Mouse (Mus musculus) heart, postnatal 0 days (tissue): ENCODE data around the gene Olfr1331. TPM values are rescaled to one million over a fixed set of nuclear protein-coding genes. Genes with fewer than 3 reads are reported as not detected.
"Not testable (repeated sequence)": the region's sequence is repeated elsewhere in the genome, so short reads cannot be mapped to it uniquely, and the experiment has no call there.

ENCODE experiments used
- ATAC-seq: fragments of 200-750 bp; cut with Nextera tagmentation; 2 replicates; pipeline ENCODE4 v1.8.0; 2017; ENCODE audit warnings: low read depth, moderate number of reproducible peaks, moderate library complexity; ENCODE audit not compliant: insufficient read depth
- DNase-seq: peaks from one replicate; pipeline ENCODE4 v3.0.0-alpha.2; 2016; ENCODE audit warnings: low spot score
- H3K27ac ChIP-seq: fragments of 300-500 bp; sonication (generic); 2 replicates; pipeline ENCODE4 v1.5.1; 2014; ENCODE audit warnings: low read depth, mild to moderate bottlenecking
- H3K27me3 ChIP-seq: fragments of 300-500 bp; sonication (generic); 2 replicates; pipeline ENCODE4 v1.6.1; 2014; ENCODE audit warnings: low read length, mixed read lengths; ENCODE audit not compliant: control insufficient read depth, insufficient read depth
- H3K36me3 ChIP-seq: fragments of 300-500 bp; sonication (generic); replicated peaks from 2 replicates; pipeline ENCODE4 v1.6.1; 2014; ENCODE audit warnings: low read length, mixed read lengths; ENCODE audit not compliant: control insufficient read depth, insufficient read depth
- H3K4me1 ChIP-seq: fragments of 300-500 bp; sonication (generic); 2 replicates; pipeline ENCODE4 v1.6.1; 2014; ENCODE audit warnings: antibody characterized with exemption; ENCODE audit not compliant: control insufficient read depth, insufficient read depth
- H3K4me2 ChIP-seq: fragments of 300-500 bp; sonication (generic); 2 replicates; pipeline ENCODE4 v1.6.1; 2014; ENCODE audit warnings: low read depth, mild to moderate bottlenecking, low read length, moderate library complexity
- H3K4me3 ChIP-seq: fragments of 300-500 bp; sonication (generic); 2 replicates; pipeline ENCODE4 v1.5.1; 2014; ENCODE audit warnings: low read depth, low read length
- H3K9ac ChIP-seq: fragments of 300-500 bp; sonication (generic); replicated peaks from 2 replicates; pipeline ENCODE4 v1.6.1; 2014; ENCODE audit warnings: low read depth, low read length, mixed read lengths
- H3K9me3 ChIP-seq: fragments of 300-500 bp; sonication (generic); replicated peaks from 2 replicates; pipeline ENCODE4 v1.6.1; 2016; ENCODE audit warnings: low read length; ENCODE audit not compliant: control insufficient read depth
- CTCF ChIP-seq: IDR thresholded peaks from 2 replicates; pipeline ENCODE4 v1.5.1; 2016; ENCODE audit warnings: antibody characterized with exemption, control low read depth, low read depth
- EP300 ChIP-seq: IDR thresholded peaks from 2 replicates; pipeline ENCODE4 v1.6.1; 2016; ENCODE audit warnings: antibody characterized with exemption, low read depth
- WGBS: fragments of 180-500 bp; shearing (Covaris S2); extraction: QIAGEN DNeasy Blood & Tissue Kit; methylation state at CpG from one replicate; pipeline ENCODE4 v1.1.7; 2014; 5-methylcytosine and 5-hydroxymethylcytosine counted together
- polyA plus RNA-seq: library from polyadenylated mRNA; unstranded; fragments of >200 nt; fragmentation: Nextera tagmentation; extraction: Ambion mirVana; gene quantifications from 2 replicates; pipeline ENCODE4 v1.2.1, GENCODE M21; 2015
- total RNA-seq: library from RNA; depleted of rRNA; stranded (reverse); fragments of >200 nt; gene quantifications from 2 replicates; pipeline ENCODE4 v1.2.3, GENCODE M21; 2014; ENCODE audit warnings: low replicate concordance; rRNA removed

Gene Olfr1331
- total and polyA plus RNA-seq, 2 experiments from 2014 or later, result not detected

- Histone ChIP-seq H3K27me3 (no peaks in the 10 kb centered on the region), H3K9ac (no peak within 1 kb of the TSS), H3K4me3 (no peak within 1 kb of the TSS), H3K4me2 (no peak within 1 kb of the TSS), H3K36me3 (no peaks in the 10 kb centered on the region), H3K9me3 (no peaks in the 10 kb centered on the region), H3K27ac (no peak within 1 kb of the TSS), H3K4me1 (no peaks in the 10 kb centered on the region)
- WGBS, result 76% methylated on average over 1 of the region's 1 CpGs
- DNase-seq (no peak), ATAC-seq (no peak)
- TF ChIP-seq CTCF (no peak), EP300 (no peak)
Observed at GRCm38 (mm10) chr4:118888297-118888696, 23.8 kb downstream of the Olfr1331 start, which contains the start of gene Olfr1330. Olfr1330 (plus strand) TSS chr4:118888597.

GRCm38 (mm10) chr4:118901981-118902380, 37.5 kb downstream of the Olfr1331 start:
- no peak for DNase-seq
- Histone ChIP-seq H3K4me1 (no peaks in the 10 kb centered on the region), H3K27me3 (no peaks in the 10 kb centered on the region), H3K9me3 (no peaks in the 10 kb centered on the region), H3K27ac (no peak overlapping the region), H3K36me3 (no peaks in the 10 kb centered on the region), H3K4me2 (no peak overlapping the region), H3K9ac (no peak overlapping the region), H3K4me3 (no peak overlapping the region)
- no peak for ATAC-seq
- 48% methylated on average over 2 of the region's 2 CpGs for WGBS
- TF ChIP-seq EP300, result no peak
- TF ChIP-seq CTCF, result no peak

- DNase-seq, H3K9ac ChIP-seq: not testable (repeated sequence)
Observed at GRCm38 (mm10) chr4:118917365-118917764, 52.9 kb downstream of the Olfr1331 start, which contains the start of gene Olfr1329. Olfr1329 (minus strand) TSS chr4:118917465.

More at GRCm38 (mm10) chr4:118917365-118917764, 52.9 kb downstream of the Olfr1331 start, which contains the start of gene Olfr1329:
- not testable (repeated sequence) for H3K4me1 ChIP-seq, H3K9me3 ChIP-seq, H3K4me2 ChIP-seq, H3K4me3 ChIP-seq, H3K27ac ChIP-seq, H3K36me3 ChIP-seq, ATAC-seq, H3K27me3 ChIP-seq
- 49% methylated on average over 2 of the region's 2 CpGs for WGBS

Other genes starting within 250 kb of the Olfr1331 start
- 0.12 TPM in 1 of 2 replicates, not detected in the other for gene Cfap57, start 243.9 kb upstream of the Olfr1331 start, total RNA-seq
- gene Cfap57, start 243.9 kb upstream of the Olfr1331 start, polyA plus RNA-seq, result 0.07 and 0.11 TPM in 2 replicates
- gene Ebna1bp2, start 243.8 kb upstream of the Olfr1331 start, total RNA-seq, result 5.9 and 49.2 TPM in 2 replicates
- 64.4 and 68.9 TPM in 2 replicates for gene Ebna1bp2, start 243.8 kb upstream of the Olfr1331 start, polyA plus RNA-seq
- not detected in 2 replicates for gene Olfr62, start 205.7 kb upstream of the Olfr1331 start, total RNA-seq
- gene Olfr62, start 205.7 kb upstream of the Olfr1331 start, polyA plus RNA-seq, result not detected in 2 replicates
- not detected in 2 replicates for gene Olfr1342, start 171.9 kb upstream of the Olfr1331 start, total RNA-seq
- gene Olfr1342, start 171.9 kb upstream of the Olfr1331 start, polyA plus RNA-seq, result not detected in 2 replicates
- not detected in 2 replicates for gene Olfr1341, start 161.1 kb upstream of the Olfr1331 start, total RNA-seq
- gene Olfr1341, start 161.1 kb upstream of the Olfr1331 start, polyA plus RNA-seq, result not detected in 2 replicates
- gene Olfr1340, start 144.5 kb upstream of the Olfr1331 start, total RNA-seq, result not detected in 2 replicates
- gene Olfr1340, start 144.5 kb upstream of the Olfr1331 start, polyA plus RNA-seq, result not detected in 2 replicates
- not detected in 2 replicates for gene Olfr1339, start 132.5 kb upstream of the Olfr1331 start, total RNA-seq
- not detected in 2 replicates for gene Olfr1339, start 132.5 kb upstream of the Olfr1331 start, polyA plus RNA-seq
- gene Olfr1338, start 105.9 kb upstream of the Olfr1331 start, total RNA-seq, result not detected in 2 replicates
- not detected in 2 replicates for gene Olfr1338, start 105.9 kb upstream of the Olfr1331 start, polyA plus RNA-seq
- gene Olfr1337, start 82.1 kb upstream of the Olfr1331 start, total RNA-seq, result not detected in 2 replicates
- not detected in 2 replicates for gene Olfr1337, start 82.1 kb upstream of the Olfr1331 start, polyA plus RNA-seq
- not detected in 2 replicates for gene Olfr1335, start 54.7 kb upstream of the Olfr1331 start, total RNA-seq
- not detected in 2 replicates for gene Olfr1335, start 54.7 kb upstream of the Olfr1331 start, polyA plus RNA-seq
- not detected in 2 replicates for gene Olfr1333, start 28.4 kb upstream of the Olfr1331 start, total RNA-seq
- not detected in 2 replicates for gene Olfr1333, start 28.4 kb upstream of the Olfr1331 start, polyA plus RNA-seq
- not detected in 2 replicates for gene Olfr1330, start 23.9 kb downstream of the Olfr1331 start, total RNA-seq
- 0.14 and 0.22 TPM in 2 replicates for gene Olfr1330, start 23.9 kb downstream of the Olfr1331 start, polyA plus RNA-seq
- not detected in 2 replicates for gene Olfr1329, start 52.8 kb downstream of the Olfr1331 start, total RNA-seq
- not detected in 2 replicates for gene Olfr1329, start 52.8 kb downstream of the Olfr1331 start, polyA plus RNA-seq
- not detected in 2 replicates for gene Olfr1328, start 74.0 kb downstream of the Olfr1331 start, total RNA-seq
- not detected in 2 replicates for gene Olfr1328, start 74.0 kb downstream of the Olfr1331 start, polyA plus RNA-seq
- not detected in 2 replicates for gene Lao1, start 96.9 kb downstream of the Olfr1331 start, total RNA-seq
- gene Lao1, start 96.9 kb downstream of the Olfr1331 start, polyA plus RNA-seq, result 0.10 TPM in 1 of 2 replicates, not detected in the other
- gene Slc2a1, start 244.1 kb downstream of the Olfr1331 start, total RNA-seq, result 93.0 and 120 TPM in 2 replicates
- gene Slc2a1, start 244.1 kb downstream of the Olfr1331 start, polyA plus RNA-seq, result 19.0 and 19.7 TPM in 2 replicates